Mouse (Mus musculus): ENCODE measurements around the gene Snu13. TPM values are rescaled to one million over a fixed set of nuclear protein-coding genes. Genes with fewer than 3 reads are reported as not detected.

The Snu13 gene
- total RNA-seq, 1 experiment, result 293 TPM

GRCm38 (mm10) chr15:82085606-82086005 is 38.2 kb upstream of the Snu13 start:
- Histone ChIP-seq H3K27ac (ENCODE audit: insufficient read depth, low read depth, low read length, poor library complexity, severe bottlenecking) (no peak overlapping the region), H3K4me3 (ENCODE audit: insufficient read depth in 1 of 2, low read depth in 1 of 2, low read length in 2 of 2, poor library complexity in 1 of 2, severe bottlenecking in 1 of 2) (no peak overlapping the region), H3K4me1 (ENCODE audit: control insufficient read depth in 2 of 2, insufficient read depth in 2 of 2, low read length in 2 of 2, poor library complexity in 1 of 2) (no peaks in the 10 kb centered on the region; a peak in 1 of 4 replicates), H3K9me3 (ENCODE audit: control insufficient read depth, insufficient read depth, low read depth, low read length) (no peaks in the 10 kb centered on the region; the same call in 1 of the 2 replicates), H3K9ac (ENCODE audit: insufficient read depth, low read depth, low read length, poor library complexity, severe bottlenecking) (no peak overlapping the region), H3K36me3 (ENCODE audit: control insufficient read depth, insufficient read depth, low read length, poor library complexity, severe bottlenecking) (no peaks in the 10 kb centered on the region)
- in situ Hi-C loops (cut with MboI; ENCODE audit: low sequenced_read_pairs in 2 of 2, unreplicated experiment in 2 of 2), result no loop called here
- no peak for DNase-seq (ENCODE audit: low read depth, low spot score)
- no peak for TF ChIP-seq MAFK (IDR thresholded peaks at IDR 0.05; ENCODE audit: insufficient read depth, low read depth, low read length)
- no peak for TF ChIP-seq CHD2 (IDR thresholded peaks at IDR 0.05; ENCODE audit: low read depth, low read length)
- no peak for TF ChIP-seq ZNF384 (IDR thresholded peaks at IDR 0.05; ENCODE audit: low read depth, low read length)
- TF ChIP-seq ZC3H11A (IDR thresholded peaks at IDR 0.05; ENCODE audit: borderline replicate concordance, low read depth, low read length), result no peak
- no peak for TF ChIP-seq HCFC1 (IDR thresholded peaks at IDR 0.05; ENCODE audit: borderline replicate concordance, insufficient read depth, low read length)

GRCm38 (mm10) chr15:82081161-82081560 is 33.8 kb upstream of the Snu13 start:
- DNase-seq (ENCODE audit: low read depth, low spot score), result no peak
- no peak overlapping the region for H3K9ac ChIP-seq (ENCODE audit: insufficient read depth, low read depth, low read length, poor library complexity, severe bottlenecking)
- H3K4me1 ChIP-seq (ENCODE audit: control insufficient read depth in 2 of 2, insufficient read depth in 2 of 2, low read length in 2 of 2, poor library complexity in 1 of 2), result no peaks in the 10 kb centered on the region; a peak in 1 of 4 replicates
- H3K27ac ChIP-seq (ENCODE audit: insufficient read depth, low read depth, low read length, poor library complexity, severe bottlenecking), result no peak overlapping the region
- no peaks in the 10 kb centered on the region; the same call in 1 of the 2 replicates for H3K9me3 ChIP-seq (ENCODE audit: control insufficient read depth, insufficient read depth, low read depth, low read length)
- no peaks in the 10 kb centered on the region for H3K36me3 ChIP-seq (ENCODE audit: control insufficient read depth, insufficient read depth, low read length, poor library complexity, severe bottlenecking)
- TF ChIP-seq HCFC1 (IDR thresholded peaks at IDR 0.05; ENCODE audit: borderline replicate concordance, insufficient read depth, low read length) (no peak), MAFK (IDR thresholded peaks at IDR 0.05; ENCODE audit: insufficient read depth, low read depth, low read length) (no peak), CHD2 (IDR thresholded peaks at IDR 0.05; ENCODE audit: low read depth, low read length) (no peak), ZC3H11A (IDR thresholded peaks at IDR 0.05; ENCODE audit: borderline replicate concordance, low read depth, low read length) (no peak), ZNF384 (IDR thresholded peaks at IDR 0.05; ENCODE audit: low read depth, low read length) (no peak)
- in situ Hi-C loops (cut with MboI; ENCODE audit: low sequenced_read_pairs in 2 of 2, unreplicated experiment in 2 of 2), result no loop called here
- H3K4me3 ChIP-seq (ENCODE audit: insufficient read depth in 1 of 2, low read depth in 1 of 2, low read length in 2 of 2, poor library complexity in 1 of 2, severe bottlenecking in 1 of 2), result no peak overlapping the region

- no peaks in the 10 kb centered on the region; a peak in 1 of 4 replicates for H3K4me1 ChIP-seq (ENCODE audit: control insufficient read depth in 2 of 2, insufficient read depth in 2 of 2, low read length in 2 of 2, poor library complexity in 1 of 2)
- TF ChIP-seq ZNF384 (IDR thresholded peaks at IDR 0.05; ENCODE audit: low read depth, low read length) (no peak), ZC3H11A (IDR thresholded peaks at IDR 0.05; ENCODE audit: borderline replicate concordance, low read depth, low read length) (no peak), CHD2 (IDR thresholded peaks at IDR 0.05; ENCODE audit: low read depth, low read length) (no peak), MAFK (IDR thresholded peaks at IDR 0.05; ENCODE audit: insufficient read depth, low read depth, low read length) (no peak), HCFC1 (IDR thresholded peaks at IDR 0.05; ENCODE audit: borderline replicate concordance, insufficient read depth, low read length) (no peak)
- no peaks in the 10 kb centered on the region for H3K36me3 ChIP-seq (ENCODE audit: control insufficient read depth, insufficient read depth, low read length, poor library complexity, severe bottlenecking)
- no peaks in the 10 kb centered on the region; the same call in 1 of the 2 replicates for H3K9me3 ChIP-seq (ENCODE audit: control insufficient read depth, insufficient read depth, low read depth, low read length)
- DNase-seq (ENCODE audit: low read depth, low spot score), result peak; percentile 56
- no peak overlapping the region for H3K27ac ChIP-seq (ENCODE audit: insufficient read depth, low read depth, low read length, poor library complexity, severe bottlenecking)
- H3K4me3 ChIP-seq (ENCODE audit: insufficient read depth in 1 of 2, low read depth in 1 of 2, low read length in 2 of 2, poor library complexity in 1 of 2, severe bottlenecking in 1 of 2), result no peak overlapping the region
- H3K9ac ChIP-seq (ENCODE audit: insufficient read depth, low read depth, low read length, poor library complexity, severe bottlenecking), result no peak overlapping the region
- in situ Hi-C loops (cut with MboI; ENCODE audit: low sequenced_read_pairs in 2 of 2, unreplicated experiment in 2 of 2), result no loop called here
These were observed 32.5 kb upstream of the Snu13 start for GRCm38 (mm10) chr15:82079883-82080282.

- in situ Hi-C loops (cut with MboI; ENCODE audit: low sequenced_read_pairs in 2 of 2, unreplicated experiment in 2 of 2), result loop anchor here in 1 of 2 experiments (25.0 kb wide), 1 partner anchor 164 kb away; the partner anchor contains the start of gene Cenpm
- no peak for DNase-seq (ENCODE audit: low read depth, low spot score)
- TF ChIP-seq MAFK (IDR thresholded peaks at IDR 0.05; ENCODE audit: insufficient read depth, low read depth, low read length) (no peak), HCFC1 (IDR thresholded peaks at IDR 0.05; ENCODE audit: borderline replicate concordance, insufficient read depth, low read length) (no peak), ZC3H11A (IDR thresholded peaks at IDR 0.05; ENCODE audit: borderline replicate concordance, low read depth, low read length) (no peak), CHD2 (IDR thresholded peaks at IDR 0.05; ENCODE audit: low read depth, low read length) (no peak), ZNF384 (IDR thresholded peaks at IDR 0.05; ENCODE audit: low read depth, low read length) (no peak)
- Histone ChIP-seq H3K4me3 (ENCODE audit: insufficient read depth in 1 of 2, low read depth in 1 of 2, low read length in 2 of 2, poor library complexity in 1 of 2, severe bottlenecking in 1 of 2) (no peak overlapping the region), H3K27ac (ENCODE audit: insufficient read depth, low read depth, low read length, poor library complexity, severe bottlenecking) (no peak overlapping the region), H3K9ac (ENCODE audit: insufficient read depth, low read depth, low read length, poor library complexity, severe bottlenecking) (no peak overlapping the region), H3K9me3 (ENCODE audit: control insufficient read depth, insufficient read depth, low read depth, low read length) (no peaks in the 10 kb centered on the region), H3K4me1 (ENCODE audit: control insufficient read depth in 2 of 2, insufficient read depth in 2 of 2, low read length in 2 of 2, poor library complexity in 1 of 2) (no peaks in the 10 kb centered on the region; a peak in 1 of 4 replicates), H3K36me3 (ENCODE audit: control insufficient read depth, insufficient read depth, low read length, poor library complexity, severe bottlenecking) (no peaks in the 10 kb centered on the region)
These were observed 26.1 kb upstream of the Snu13 start for GRCm38 (mm10) chr15:82073490-82073889.

Data from ES-E14 (cell line).